Mouse (Mus musculus): ENCODE results near the gene Il21r. TPM values are rescaled to one million over a fixed set of nuclear protein-coding genes. Genes with fewer than 3 reads are reported as not detected.

Il21r gene
- total and polyA plus RNA-seq, 3 experiments: 0.11 to 0.16 TPM; not detected in 1

GRCm38 (mm10) chr7:125671396-125671795 is 68.2 kb downstream of the Il21r start:
- no peak for ATAC-seq (ENCODE audit: extremely low read depth, insufficient number of reproducible peaks, low FRiP score, poor library complexity, severe bottlenecking)
- H3K36me3 ChIP-seq (replicated peaks): peaks cover 100% of the 10 kb centered on the region
- DNase-seq (ENCODE audit: low spot score): no peak
- TF ChIP-seq POLR2AphosphoS5 (IDR thresholded peaks at IDR 0.05; ENCODE audit: insufficient replicate concordance, low read depth, low read length) (no peak), TAL1 (conservative IDR thresholded peaks at IDR 0.05; ENCODE audit: low read depth, low read length) (no peak), GATA1 (IDR thresholded peaks at IDR 0.05; ENCODE audit: borderline replicate concordance, low read length) (no peak), GATA2 (IDR thresholded peaks at IDR 0.05; ENCODE audit: borderline replicate concordance, low read depth, low read length) (no peak), CTCF (IDR thresholded peaks at IDR 0.05; ENCODE audit: low read depth, low read length) (no peak)
- no peaks in the 10 kb centered on the region; the same call in 1 of the 2 replicates for H3K27me3 ChIP-seq (ENCODE audit: insufficient read depth, low read length)
- H3K9me3 ChIP-seq (replicated peaks): no peaks in the 10 kb centered on the region
- peaks cover 64% of the 10 kb centered on the region for H3K4me1 ChIP-seq (ENCODE audit: insufficient read depth, low read depth, low read length)
- H3K4me3 ChIP-seq (ENCODE audit: low read depth, low read length): peak overlapping the region; percentile 36; the same call in 1 of the 2 replicates

- Histone ChIP-seq H3K4me1 (ENCODE audit: insufficient read depth, low read depth, low read length) (peaks cover 55% of the 10 kb centered on the region), H3K27me3 (ENCODE audit: insufficient read depth, low read length) (no peaks in the 10 kb centered on the region; the same call in 1 of the 2 replicates), H3K9me3 (replicated peaks) (no peaks in the 10 kb centered on the region), H3K4me3 (ENCODE audit: low read depth, low read length) (no peak overlapping the region), H3K36me3 (replicated peaks) (peaks cover 100% of the 10 kb centered on the region)
- DNase-seq (ENCODE audit: low spot score) (no peak), ATAC-seq (ENCODE audit: extremely low read depth, insufficient number of reproducible peaks, low FRiP score, poor library complexity, severe bottlenecking) (no peak)
- TF ChIP-seq GATA2 (IDR thresholded peaks at IDR 0.05; ENCODE audit: borderline replicate concordance, low read depth, low read length) (no peak), CTCF (IDR thresholded peaks at IDR 0.05; ENCODE audit: low read depth, low read length) (peak; percentile 73)
Observed at GRCm38 (mm10) chr7:125674916-125675315, 71.7 kb downstream of the Il21r start.

DNA sequence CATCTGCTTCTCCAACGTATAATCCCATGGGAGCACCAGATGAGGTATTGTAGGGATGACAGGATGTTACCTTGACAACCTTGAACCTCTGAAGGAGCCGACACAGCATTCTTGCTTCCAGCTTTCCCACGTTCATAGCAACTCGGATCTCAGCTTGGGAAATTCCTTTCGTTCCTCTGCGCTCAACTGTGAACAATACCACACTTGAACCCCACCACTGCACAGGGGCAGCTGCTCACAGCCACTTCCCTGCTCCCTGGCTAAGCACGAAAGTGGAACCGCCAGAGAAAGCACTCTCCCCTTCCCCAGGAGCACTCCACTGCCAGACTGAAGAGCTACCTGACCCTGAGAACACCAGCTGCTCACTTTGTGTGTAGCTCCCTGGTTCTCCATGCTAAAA is 75.5 kb downstream of the Il21r start:
- Histone ChIP-seq H3K27me3 (ENCODE audit: insufficient read depth, low read length) (no peaks in the 10 kb centered on the region; the same call in 1 of the 2 replicates), H3K36me3 (replicated peaks) (peaks cover 94% of the 10 kb centered on the region), H3K4me1 (ENCODE audit: insufficient read depth, low read depth, low read length) (peaks cover 17% of the 10 kb centered on the region), H3K9me3 (replicated peaks) (no peaks in the 10 kb centered on the region), H3K4me3 (ENCODE audit: low read depth, low read length) (no peak overlapping the region)
- TF ChIP-seq CTCF (IDR thresholded peaks at IDR 0.05; ENCODE audit: low read depth, low read length): no peak
- no peak for TF ChIP-seq POLR2AphosphoS5 (IDR thresholded peaks at IDR 0.05; ENCODE audit: insufficient replicate concordance, low read depth, low read length)
- TF ChIP-seq GATA2 (IDR thresholded peaks at IDR 0.05; ENCODE audit: borderline replicate concordance, low read depth, low read length): no peak
- TF ChIP-seq GATA1 (IDR thresholded peaks at IDR 0.05; ENCODE audit: borderline replicate concordance, low read length): no peak
- no peak for DNase-seq (ENCODE audit: low spot score)
- no peak for ATAC-seq (ENCODE audit: extremely low read depth, insufficient number of reproducible peaks, low FRiP score, poor library complexity, severe bottlenecking)

- no peak for ATAC-seq (ENCODE audit: extremely low read depth, insufficient number of reproducible peaks, low FRiP score, poor library complexity, severe bottlenecking)
- peaks cover 9% of the 10 kb centered on the region; the same call in 1 of the 2 replicates for H3K4me1 ChIP-seq (ENCODE audit: insufficient read depth, low read depth, low read length)
- peaks cover 93% of the 10 kb centered on the region for H3K36me3 ChIP-seq (replicated peaks)
- no peaks in the 10 kb centered on the region; the same call in 1 of the 2 replicates for H3K27me3 ChIP-seq (ENCODE audit: insufficient read depth, low read length)
- H3K4me3 ChIP-seq (ENCODE audit: low read depth, low read length): no peak overlapping the region
- no peak for TF ChIP-seq POLR2AphosphoS5 (IDR thresholded peaks at IDR 0.05; ENCODE audit: insufficient replicate concordance, low read depth, low read length)
- no peak for TF ChIP-seq TAL1 (conservative IDR thresholded peaks at IDR 0.05; ENCODE audit: low read depth, low read length)
- TF ChIP-seq GATA1 (IDR thresholded peaks at IDR 0.05; ENCODE audit: borderline replicate concordance, low read length): no peak
- no peak for TF ChIP-seq CTCF (IDR thresholded peaks at IDR 0.05; ENCODE audit: low read depth, low read length)
- no peak for DNase-seq (ENCODE audit: low spot score)
- no peaks in the 10 kb centered on the region for H3K9me3 ChIP-seq (replicated peaks)
Observed at GRCm38 (mm10) chr7:125679936-125680335, 76.7 kb downstream of the Il21r start.

Other genes with a start within 250 kb of the Il21r start
- 0.68 and 1.2 TPM in 2 replicates for gene Kdm8, start 158.8 kb upstream of the Il21r start, total RNA-seq (2014; fragmentation: Nextera tagmentation)
- 4.5 and 4.6 TPM in 2 replicates for gene Kdm8, start 158.8 kb upstream of the Il21r start, total RNA-seq (2017)
- gene Kdm8, start 158.8 kb upstream of the Il21r start, polyA plus RNA-seq (2012): 1.8 and 2.1 TPM in 2 replicates
- 44.0 and 59.3 TPM in 2 replicates for gene Nsmce1, start 111.8 kb upstream of the Il21r start, total RNA-seq (2014; fragmentation: Nextera tagmentation)
- gene Nsmce1, start 111.8 kb upstream of the Il21r start, total RNA-seq (2017): 97.3 and 102 TPM in 2 replicates
- 11.5 and 13.0 TPM in 2 replicates for gene Nsmce1, start 111.8 kb upstream of the Il21r start, polyA plus RNA-seq (2012)
- 21.1 and 23.5 TPM in 2 replicates for gene Il4ra, start 51.3 kb upstream of the Il21r start, total RNA-seq (2014; fragmentation: Nextera tagmentation)
- gene Il4ra, start 51.3 kb upstream of the Il21r start, total RNA-seq (2017): 35.8 and 38.4 TPM in 2 replicates
- gene Il4ra, start 51.3 kb upstream of the Il21r start, polyA plus RNA-seq (2012): 25.9 and 27.8 TPM in 2 replicates
- 74.1 and 74.4 TPM in 2 replicates for gene Gtf3c1, start 104.4 kb downstream of the Il21r start, total RNA-seq (2014; fragmentation: Nextera tagmentation)
- gene Gtf3c1, start 104.4 kb downstream of the Il21r start, total RNA-seq (2017): 36.8 and 42.1 TPM in 2 replicates
- 151 and 156 TPM in 2 replicates for gene Gtf3c1, start 104.4 kb downstream of the Il21r start, polyA plus RNA-seq (2012)
- 29.0 and 34.2 TPM in 2 replicates for gene D430042O09Rik, start 104.5 kb downstream of the Il21r start, total RNA-seq (2014; fragmentation: Nextera tagmentation)
- gene D430042O09Rik, start 104.5 kb downstream of the Il21r start, total RNA-seq (2017): 15.4 and 17.6 TPM in 2 replicates
- 6.6 and 7.7 TPM in 2 replicates for gene D430042O09Rik, start 104.5 kb downstream of the Il21r start, polyA plus RNA-seq (2012)

Measured in G1E (cell line).